Mouse (Mus musculus): ENCODE data around the gene Tm4sf20. TPM values are rescaled to one million over a fixed set of nuclear protein-coding genes. Genes with fewer than 3 reads are reported as not detected.

The Tm4sf20 gene
- polyA plus RNA-seq, 1 experiment from 2014 or later: 0.36 TPM

DNA sequence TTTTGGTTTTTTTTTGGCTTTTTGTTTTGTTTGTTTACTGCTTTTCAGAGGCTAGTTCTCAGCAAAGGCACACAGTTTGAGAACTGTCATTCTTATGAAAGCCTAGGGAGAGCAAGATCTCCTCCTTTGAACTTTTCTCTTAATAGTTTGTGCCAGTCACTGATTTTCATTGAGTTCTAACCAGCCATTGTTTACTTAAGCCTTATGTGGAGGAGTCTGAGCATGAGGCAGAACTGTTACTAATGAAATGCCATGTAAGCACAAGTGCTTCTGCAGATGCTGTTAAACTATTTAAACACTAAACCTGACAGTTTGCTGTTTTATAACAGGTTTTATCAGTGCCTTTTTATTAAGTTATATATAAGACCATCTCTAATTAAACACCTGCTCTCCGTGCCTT, 30.2 kb downstream of the Tm4sf20 start:
- Histone ChIP-seq H3K9me3 (replicated peaks) (no peaks in the 10 kb centered on the region), H3K36me3 (ENCODE audit: poor library complexity, severe bottlenecking) (peaks cover 64% of the 10 kb centered on the region), H3K27me3 (no peaks in the 10 kb centered on the region), H3K4me3 (no peak overlapping the region), H3K27ac (no peak overlapping the region), H3K4me1 (no peaks in the 10 kb centered on the region), H3K4me2 (no peak overlapping the region), H3K9ac (no peak overlapping the region)
- 92% methylated on average over 1 of the region's 1 CpGs for WGBS
- no peak for ATAC-seq

DNA sequence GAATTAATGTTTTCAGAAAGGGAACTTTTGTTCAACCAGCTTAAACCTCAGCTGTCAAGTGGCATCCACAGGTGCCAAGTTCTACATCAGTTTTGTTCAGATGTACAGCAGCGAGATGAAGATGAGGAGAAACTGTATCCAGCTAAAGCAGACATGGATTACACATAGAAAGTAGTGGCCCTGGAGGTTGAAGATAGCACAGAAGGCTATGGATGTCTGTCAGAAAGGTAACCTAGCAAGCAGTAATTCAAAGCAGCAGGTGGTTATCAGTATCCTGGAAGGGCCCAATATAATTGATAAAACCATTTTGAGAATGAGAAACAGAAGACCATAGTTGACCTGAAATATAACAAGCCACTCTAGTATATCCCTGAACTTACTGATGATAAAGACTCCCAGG, 34.9 kb downstream of the Tm4sf20 start:
- Histone ChIP-seq H3K27me3 (no peaks in the 10 kb centered on the region), H3K4me3 (no peak overlapping the region), H3K4me2 (no peak overlapping the region), H3K36me3 (ENCODE audit: poor library complexity, severe bottlenecking) (peaks cover 85% of the 10 kb centered on the region), H3K27ac (no peak overlapping the region), H3K9ac (no peak overlapping the region), H3K9me3 (replicated peaks) (no peaks in the 10 kb centered on the region), H3K4me1 (no peaks in the 10 kb centered on the region)
- WGBS: 95% methylated on average over 1 of the region's 1 CpGs
- ATAC-seq: no peak

DNA sequence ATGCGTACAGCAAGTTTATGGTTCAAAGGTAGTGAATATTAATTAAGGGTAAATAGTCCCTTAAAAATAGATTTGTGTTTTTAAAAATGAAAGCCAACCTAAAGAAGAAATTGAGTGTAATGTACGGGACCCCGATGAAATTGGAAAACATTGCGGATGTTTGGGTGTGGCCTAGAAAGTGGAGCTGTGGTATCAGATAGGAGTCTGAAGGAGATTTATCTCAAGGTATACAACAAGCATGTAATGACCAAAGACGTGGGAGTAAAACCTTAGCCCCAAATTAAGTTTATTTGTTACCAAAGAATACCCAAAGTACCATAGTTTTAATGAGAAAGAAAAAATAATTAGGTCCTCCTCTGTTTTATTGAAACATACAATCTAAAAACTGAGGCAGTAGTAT, 41.8 kb downstream of the Tm4sf20 start:
- Histone ChIP-seq H3K27me3 (peaks cover 13% of the 10 kb centered on the region), H3K9ac (no peak overlapping the region), H3K9me3 (replicated peaks) (no peaks in the 10 kb centered on the region), H3K4me3 (no peak overlapping the region), H3K4me1 (peaks cover 12% of the 10 kb centered on the region), H3K36me3 (ENCODE audit: poor library complexity, severe bottlenecking) (peaks cover 30% of the 10 kb centered on the region), H3K4me2 (no peak overlapping the region), H3K27ac (no peak overlapping the region)
- 95% methylated on average over 5 of the region's 5 CpGs for WGBS
- ATAC-seq: no peak

GRCm38 (mm10) chr1:82725875-82726185, 42.4 kb downstream of the Tm4sf20 start:
- Histone ChIP-seq H3K4me1 (peaks cover 12% of the 10 kb centered on the region), H3K27me3 (peaks cover 20% of the 10 kb centered on the region), H3K4me2 (peak overlapping the region; percentile 95), H3K4me3 (peak overlapping the region; percentile 92), H3K36me3 (ENCODE audit: poor library complexity, severe bottlenecking) (peaks cover 24% of the 10 kb centered on the region), H3K9ac (peak overlapping the region; percentile 96), H3K9me3 (replicated peaks) (no peaks in the 10 kb centered on the region), H3K27ac (no peak overlapping the region)
- ATAC-seq: no peak
- 35% methylated on average over 4 of the region's 4 CpGs for WGBS

DNA sequence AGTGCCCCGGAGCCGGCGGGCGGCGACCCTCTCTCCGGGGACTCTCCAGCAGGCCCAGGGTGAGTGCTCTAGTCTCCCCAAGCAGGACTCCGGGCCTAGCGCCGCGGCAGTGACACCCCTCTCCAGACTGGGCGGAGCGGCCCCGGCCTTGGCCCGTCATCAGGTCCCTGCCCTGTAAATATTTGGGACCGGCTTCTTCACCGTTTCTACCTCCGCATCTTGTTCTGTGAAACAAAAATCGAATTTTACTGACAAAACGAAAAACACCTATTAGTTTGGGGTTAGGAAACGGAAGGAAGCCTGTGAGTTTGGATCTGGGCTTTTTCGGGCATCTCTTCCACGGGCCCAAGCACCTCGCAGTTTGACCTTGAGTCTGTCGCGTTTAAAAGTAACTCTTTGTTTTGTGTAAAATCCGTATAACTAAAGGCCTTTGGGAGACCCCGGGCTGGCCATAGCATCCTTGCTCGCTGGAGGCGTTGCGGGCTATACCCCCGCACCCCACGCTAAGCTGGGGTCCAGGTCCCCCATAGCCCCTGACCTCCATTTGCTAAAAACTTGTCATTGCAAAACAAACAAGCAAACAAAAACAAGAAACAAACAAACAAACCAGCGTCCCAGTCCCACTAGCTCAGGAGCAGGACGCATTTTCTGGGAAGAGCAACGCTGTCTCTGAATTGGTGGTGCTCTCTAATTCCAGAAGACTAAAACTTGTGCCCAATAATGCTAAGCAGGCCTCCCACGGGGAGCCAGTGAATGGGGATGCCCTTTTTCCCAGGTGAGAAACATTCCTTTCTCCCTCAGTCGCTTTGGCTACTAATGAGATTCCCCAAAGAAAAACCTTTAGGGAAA, 43.0 kb downstream of the Tm4sf20 start:
- H3K4me2 ChIP-seq: peak overlapping the region; percentile 95
- ATAC-seq: peak; percentile 96
- H3K4me3 ChIP-seq: peak overlapping the region; percentile 92
- H3K4me1 ChIP-seq: peaks cover 12% of the 10 kb centered on the region
- H3K27ac ChIP-seq: peak overlapping the region; percentile 51; the same call in 1 of the 2 replicates
- H3K27me3 ChIP-seq: peaks cover 22% of the 10 kb centered on the region
- WGBS: under 1% methylated on average over 37 of the region's 37 CpGs
- H3K36me3 ChIP-seq (ENCODE audit: poor library complexity, severe bottlenecking): peaks cover 19% of the 10 kb centered on the region
- H3K9ac ChIP-seq: peak overlapping the region; percentile 96
- H3K9me3 ChIP-seq (replicated peaks): no peaks in the 10 kb centered on the region

- H3K4me1 ChIP-seq: peaks cover 12% of the 10 kb centered on the region
- H3K9ac ChIP-seq: peak within 1 kb of the TSS; percentile 96
- no peaks in the 10 kb centered on the region for H3K9me3 ChIP-seq (replicated peaks)
- H3K27ac ChIP-seq: peak within 1 kb of the TSS; percentile 51; the same call in 1 of the 2 replicates
- peak within 1 kb of the TSS; percentile 95 for H3K4me2 ChIP-seq
- peaks cover 12% of the 10 kb centered on the region for H3K36me3 ChIP-seq (ENCODE audit: poor library complexity, severe bottlenecking)
- H3K27me3 ChIP-seq: peaks cover 27% of the 10 kb centered on the region
- H3K4me3 ChIP-seq: peak within 1 kb of the TSS; percentile 92
- 10% methylated on average over 38 of the region's 38 CpGs for WGBS
- ATAC-seq: peak; percentile 99
Observed at GRCm38 (mm10) chr1:82724339-82725025, 43.8 kb downstream of the Tm4sf20 start, which contains the start of gene Mff. Gene Mff, plus strand, starts transcription at chr1:82724890.

DNA sequence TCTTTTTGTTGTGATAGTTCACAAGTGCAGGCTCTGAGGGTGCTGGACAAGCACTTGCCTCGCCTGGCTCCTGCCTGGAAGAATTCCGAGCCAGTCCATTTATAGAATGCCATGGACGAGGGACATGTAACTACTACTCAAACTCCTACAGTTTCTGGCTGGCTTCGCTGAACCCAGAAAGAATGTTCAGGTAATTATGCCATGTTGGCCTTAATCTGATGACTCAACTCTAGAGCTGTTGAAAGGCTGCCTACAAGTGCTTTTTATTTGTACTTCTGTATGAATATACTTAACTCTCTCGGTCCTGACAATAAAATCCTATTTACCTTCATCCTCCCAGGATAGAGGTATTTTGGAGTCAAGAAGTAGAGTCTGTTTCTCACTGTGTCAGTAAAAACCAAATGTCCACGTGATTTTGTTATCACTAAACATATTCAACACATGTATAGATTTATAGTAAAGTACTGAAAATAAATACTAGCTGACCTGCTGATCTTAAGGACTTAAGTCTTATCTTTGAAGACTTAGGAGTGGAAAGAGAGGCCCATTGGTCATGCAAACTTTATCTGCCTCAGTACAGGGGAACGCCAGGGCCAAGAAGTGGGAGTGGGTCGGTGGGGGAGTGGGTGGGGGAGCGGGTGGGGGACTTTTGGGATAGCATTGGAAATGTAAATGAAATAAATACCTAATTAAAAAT, 50.3 kb downstream of the Tm4sf20 start:
- no peak overlapping the region for H3K9ac ChIP-seq
- no peaks in the 10 kb centered on the region for H3K36me3 ChIP-seq (ENCODE audit: poor library complexity, severe bottlenecking)
- no peak overlapping the region for H3K4me2 ChIP-seq
- H3K4me1 ChIP-seq: no peaks in the 10 kb centered on the region
- no peak overlapping the region for H3K27ac ChIP-seq
- WGBS: 83% methylated on average over 9 of the region's 9 CpGs
- no peak for ATAC-seq
- peaks cover 26% of the 10 kb centered on the region for H3K27me3 ChIP-seq
- H3K4me3 ChIP-seq: no peak overlapping the region
- no peaks in the 10 kb centered on the region for H3K9me3 ChIP-seq (replicated peaks)

Other genes with a start within 250 kb of the Tm4sf20 start
- gene Col4a4, start 181.6 kb downstream of the Tm4sf20 start, polyA plus RNA-seq (2015; fragmentation: Nextera tagmentation; extraction: Ambion mirVana): 0.15 and 0.18 TPM in 2 replicates
- gene Col4a3, start 181.5 kb downstream of the Tm4sf20 start, polyA plus RNA-seq (2015; fragmentation: Nextera tagmentation; extraction: Ambion mirVana): 0.12 and 0.14 TPM in 2 replicates
- gene Mff, start 43.6 kb downstream of the Tm4sf20 start, polyA plus RNA-seq (2015; fragmentation: Nextera tagmentation; extraction: Ambion mirVana): 336 and 349 TPM in 2 replicates
- gene Gm47791, start 2.8 kb upstream of the Tm4sf20 start, polyA plus RNA-seq (2015; fragmentation: Nextera tagmentation; extraction: Ambion mirVana): not detected in 2 replicates
- 28.6 and 31.7 TPM in 2 replicates for gene Agfg1, start 71.0 kb upstream of the Tm4sf20 start, polyA plus RNA-seq (2015; fragmentation: Nextera tagmentation; extraction: Ambion mirVana)
- not detected in 2 replicates for gene A030005L19Rik, start 144.9 kb upstream of the Tm4sf20 start, polyA plus RNA-seq (2015; fragmentation: Nextera tagmentation; extraction: Ambion mirVana)
- not detected in 2 replicates for gene A030014E15Rik, start 156.5 kb upstream of the Tm4sf20 start, polyA plus RNA-seq (2015; fragmentation: Nextera tagmentation; extraction: Ambion mirVana)
- gene Gm6217, start 162.9 kb upstream of the Tm4sf20 start, polyA plus RNA-seq (2015; fragmentation: Nextera tagmentation; extraction: Ambion mirVana): not detected in 2 replicates
- not detected in 2 replicates for gene A030003K21Rik, start 174.9 kb upstream of the Tm4sf20 start, polyA plus RNA-seq (2015; fragmentation: Nextera tagmentation; extraction: Ambion mirVana)
- gene Gm7544, start 187.6 kb upstream of the Tm4sf20 start, polyA plus RNA-seq (2015; fragmentation: Nextera tagmentation; extraction: Ambion mirVana): not detected in 2 replicates
- gene Gm47955, start 191.8 kb upstream of the Tm4sf20 start, polyA plus RNA-seq (2015; fragmentation: Nextera tagmentation; extraction: Ambion mirVana): not detected in 2 replicates
- not detected in 2 replicates for gene Gm47959, start 232.1 kb upstream of the Tm4sf20 start, polyA plus RNA-seq (2015; fragmentation: Nextera tagmentation; extraction: Ambion mirVana)